Mouse (Mus musculus) liver, embryonic 13.5 days (tissue): ENCODE results near the gene Gm2381. TPM values are rescaled to one million over a fixed set of nuclear protein-coding genes. Genes with fewer than 3 reads are reported as not detected.
"Not testable (repeated sequence)": the region's sequence is repeated elsewhere in the genome, so short reads cannot be mapped to it uniquely, and the experiment has no call there.

ENCODE experiments used
- ATAC-seq: fragments of 200-750 bp; cut with Nextera tagmentation; 2 replicates; pipeline ENCODE4 v1.8.0; 2017; ENCODE audit warnings: low read depth, mild to moderate bottlenecking, moderate number of reproducible peaks, moderate library complexity
- DNase-seq: peaks from one replicate; pipeline ENCODE4 v3.0.0; 2022
- H3K27ac ChIP-seq: fragments of 300-500 bp; sonication (generic); 2 replicates; pipeline ENCODE4 v1.5.1; 2015; ENCODE audit warnings: moderate library complexity, mild to moderate bottlenecking, inconsistent platforms
- H3K27me3 ChIP-seq: fragments of 300-500 bp; sonication (generic); 2 replicates; pipeline ENCODE4 v1.6.1; 2015; ENCODE audit warnings: mild to moderate bottlenecking, inconsistent platforms
- H3K36me3 ChIP-seq: fragments of 300-500 bp; sonication (generic); 2 replicates; pipeline ENCODE4 v1.6.1; 2015; ENCODE audit warnings: mild to moderate bottlenecking, inconsistent platforms
- H3K4me1 ChIP-seq: fragments of 300-500 bp; sonication (generic); replicated peaks from 2 replicates; pipeline ENCODE4 v1.6.1; 2015; ENCODE audit warnings: inconsistent platforms
- H3K4me2 ChIP-seq: fragments of 300-500 bp; sonication (generic); 2 replicates; pipeline ENCODE4 v1.6.1; 2015; ENCODE audit warnings: inconsistent platforms, mild to moderate bottlenecking, moderate library complexity
- H3K4me3 ChIP-seq: fragments of 300-500 bp; sonication (generic); replicated peaks from 2 replicates; pipeline ENCODE4 v1.5.1; 2015; ENCODE audit warnings: mild to moderate bottlenecking, inconsistent platforms
- H3K9ac ChIP-seq: fragments of 300-500 bp; sonication (generic); 2 replicates; pipeline ENCODE4 v1.6.1; 2015; ENCODE audit warnings: mild to moderate bottlenecking, inconsistent platforms
- H3K9me3 ChIP-seq: fragments of 300-500 bp; sonication (generic); replicated peaks from 2 replicates; pipeline ENCODE4 v1.6.1; 2016; ENCODE audit warnings: inconsistent platforms
- WGBS: fragments of 180-500 bp; shearing (Covaris S2); methylation state at CpG from one replicate; pipeline ENCODE4 v1.1.7; 2015; ENCODE audit not compliant: insufficient replicate concordance; 5-methylcytosine and 5-hydroxymethylcytosine counted together
- polyA plus RNA-seq: library from polyadenylated mRNA; unstranded; fragments of >200 nt; fragmentation: Nextera tagmentation; extraction: Ambion mirVana; gene quantifications from 2 replicates; pipeline ENCODE4 v1.2.1, GENCODE M21; 2015

The Gm2381 gene
- not detected in 2 replicates for polyA plus RNA-seq

DNA sequence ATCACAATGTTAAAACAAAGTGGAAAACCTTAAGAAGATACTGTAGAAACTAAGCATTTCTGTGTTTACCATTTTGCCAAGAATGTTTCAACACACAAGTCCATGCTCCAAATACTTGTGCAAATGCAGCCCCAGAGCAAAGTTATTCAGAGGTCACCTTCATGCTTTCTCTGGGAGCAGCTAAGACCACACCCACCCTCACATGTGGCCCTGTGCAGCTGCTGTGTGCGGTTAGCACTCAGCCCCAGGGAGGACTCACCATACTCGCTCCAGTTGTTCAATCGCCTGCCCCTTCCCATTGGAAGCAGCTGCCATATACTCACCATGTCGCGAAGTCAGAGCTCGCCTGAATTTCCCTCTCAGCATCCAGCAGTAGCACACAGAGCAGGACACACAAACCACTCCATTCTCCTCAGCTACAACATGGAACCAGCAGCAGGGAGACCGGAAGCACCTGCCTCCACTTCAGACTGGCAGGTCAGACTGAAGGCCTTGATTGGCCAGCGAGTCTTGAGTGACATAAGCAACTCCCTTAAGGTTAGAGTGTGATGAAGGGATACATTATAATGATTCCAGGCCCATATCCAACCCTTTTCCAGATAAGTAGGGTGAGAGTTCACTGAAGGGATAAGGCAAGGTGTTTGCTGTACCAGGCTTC is at the start of gene Gm2381:
Gene Gm2381 (minus strand): TSS at position 434 of the 658 bp plus-strand sequence.
- not testable (repeated sequence) for H3K36me3 ChIP-seq, DNase-seq, H3K27me3 ChIP-seq, H3K27ac ChIP-seq, H3K4me2 ChIP-seq, H3K9ac ChIP-seq, H3K4me3 ChIP-seq, H3K9me3 ChIP-seq, ATAC-seq, H3K4me1 ChIP-seq
- 72% methylated on average over 8 of the region's 8 CpGs for WGBS

- not testable (repeated sequence) for ATAC-seq, H3K4me3 ChIP-seq, H3K9ac ChIP-seq, H3K4me2 ChIP-seq, H3K27me3 ChIP-seq, H3K36me3 ChIP-seq, H3K4me1 ChIP-seq, H3K9me3 ChIP-seq, H3K27ac ChIP-seq, DNase-seq
- WGBS: 50% methylated on average over 2 of the region's 2 CpGs
These were observed 31.0 kb upstream of the Gm2381 start for GRCm38 (mm10) chr7:42898067-42898466.

DNA sequence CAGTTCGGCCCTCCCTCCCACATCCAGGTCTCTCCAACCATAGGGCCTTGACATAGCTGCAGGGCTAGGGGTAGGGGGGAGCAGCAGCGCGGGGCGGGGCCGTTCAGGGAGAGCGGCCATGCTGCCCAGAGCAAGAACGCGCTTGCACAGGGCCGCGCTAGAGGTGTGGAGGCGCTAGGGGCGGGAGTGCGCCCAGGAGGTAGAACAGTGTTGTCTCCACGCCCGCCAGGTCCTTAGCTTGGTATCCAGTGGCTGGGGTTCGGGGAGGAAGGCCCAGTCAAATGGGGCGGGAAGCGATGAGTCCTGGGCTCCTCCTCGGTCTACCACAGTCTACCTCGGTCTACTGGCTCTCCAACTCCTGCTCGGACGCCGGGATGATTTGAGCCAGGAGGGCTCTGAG is 11.1 kb upstream of the Gm2381 start:
- Histone ChIP-seq H3K27ac (no peak overlapping the region), H3K36me3 (no peaks in the 10 kb centered on the region), H3K9ac (no peak overlapping the region), H3K9me3 (no peaks in the 10 kb centered on the region; the same call in 1 of the 2 replicates), H3K4me1 (no peaks in the 10 kb centered on the region), H3K27me3 (no peaks in the 10 kb centered on the region), H3K4me2 (no peak overlapping the region), H3K4me3 (no peak overlapping the region)
- WGBS: 40% methylated on average over 23 of the region's 23 CpGs
- DNase-seq: no peak
- ATAC-seq: no peak

- H3K4me3 ChIP-seq, H3K9ac ChIP-seq, ATAC-seq, H3K9me3 ChIP-seq, H3K27me3 ChIP-seq, DNase-seq, H3K36me3 ChIP-seq, H3K4me1 ChIP-seq, H3K27ac ChIP-seq, H3K4me2 ChIP-seq: not testable (repeated sequence)
These were observed 28.7 kb downstream of the Gm2381 start for GRCm38 (mm10) chr7:42838366-42838765.

- H3K27me3 ChIP-seq: no peaks in the 10 kb centered on the region
- H3K9me3 ChIP-seq: peaks cover 9% of the 10 kb centered on the region; the same call in 1 of the 2 replicates
- no peak overlapping the region for H3K27ac ChIP-seq
- DNase-seq (no peak), ATAC-seq (no peak)
- no peak overlapping the region for H3K4me2 ChIP-seq
- no peak overlapping the region for H3K9ac ChIP-seq
- no peaks in the 10 kb centered on the region for H3K36me3 ChIP-seq
- H3K4me3 ChIP-seq: no peak overlapping the region
- H3K4me1 ChIP-seq: no peaks in the 10 kb centered on the region
- WGBS: 42% methylated on average over 3 of the region's 3 CpGs
These were observed 34.8 kb downstream of the Gm2381 start for GRCm38 (mm10) chr7:42832221-42832620.

- not testable (repeated sequence) for H3K36me3 ChIP-seq, H3K27me3 ChIP-seq, H3K9me3 ChIP-seq, DNase-seq, H3K4me1 ChIP-seq, ATAC-seq, H3K27ac ChIP-seq, H3K4me2 ChIP-seq, H3K4me3 ChIP-seq, H3K9ac ChIP-seq
- WGBS: no CpG with 5 or more reads among the region's 1 CpGs
These were observed 73.6 kb downstream of the Gm2381 start, which contains the start of gene Vmn2r62 for GRCm38 (mm10) chr7:42793425-42793824. Gene Vmn2r62, minus strand, starts transcription at chr7:42793525.

Other genes with a start within 250 kb of the Gm2381 start
- gene Zfp976, start 224.6 kb downstream of the Gm2381 start, polyA plus RNA-seq: 1.1 and 1.7 TPM in 2 replicates
- 2.1 and 2.6 TPM in 2 replicates for gene Zfp975, start 174.5 kb downstream of the Gm2381 start, polyA plus RNA-seq
- not detected in 2 replicates for gene Gm17067, start 140.2 kb downstream of the Gm2381 start, polyA plus RNA-seq
- not detected in 2 replicates for gene Vmn2r62, start 73.7 kb downstream of the Gm2381 start, polyA plus RNA-seq
- not detected in 2 replicates for gene Vmn2r63, start 66.6 kb upstream of the Gm2381 start, polyA plus RNA-seq
- gene Gm9268, start 151.5 kb upstream of the Gm2381 start, polyA plus RNA-seq: not detected in 2 replicates
- not detected in 2 replicates for gene Zfp936, start 247.0 kb upstream of the Gm2381 start, polyA plus RNA-seq